Mouse (Mus musculus): Measurements from ENCODE around the gene Ccdc148.
A peak's percentile ranks its signal among the peaks of the same experiment; 100 is the strongest.

Ccdc148 gene

GRCm38 (mm10) chr2:59178960-59179359 is 18.5 kb upstream of the Ccdc148 start:
- DNase-seq, result no peak

GRCm38 (mm10) chr2:59178191-59178590 is 17.7 kb upstream of the Ccdc148 start:
- no peak for DNase-seq

- DNase-seq, result no peak
Measured at GRCm38 (mm10) chr2:59175926-59176325, 15.4 kb upstream of the Ccdc148 start.

GRCm38 (mm10) chr2:59171533-59171932 is 11.1 kb upstream of the Ccdc148 start:
- DNase-seq, result no peak

GRCm38 (mm10) chr2:59170593-59170992 is 10.1 kb upstream of the Ccdc148 start:
- DNase-seq, result no peak

- DNase-seq, result no peak
Measured at GRCm38 (mm10) chr2:59170208-59170589, 9.7 kb upstream of the Ccdc148 start.

GRCm38 (mm10) chr2:59169572-59170207 is 9.2 kb upstream of the Ccdc148 start:
- no peak for DNase-seq

GRCm38 (mm10) chr2:59167830-59168229 is 7.3 kb upstream of the Ccdc148 start:
- DNase-seq, result no peak

GRCm38 (mm10) chr2:59166976-59167375 is 6.5 kb upstream of the Ccdc148 start:
- DNase-seq, result no peak

GRCm38 (mm10) chr2:59162285-59162600 is 1.8 kb upstream of the Ccdc148 start:
- DNase-seq, result no peak

- peak; percentile 42 to 52 for DNase-seq
Measured at GRCm38 (mm10) chr2:59161441-59162284, 1.2 kb upstream of the Ccdc148 start.

- DNase-seq, result peak; percentile 17 to 34
Measured at GRCm38 (mm10) chr2:59161021-59161440, 548 bp upstream of the Ccdc148 start.

- peak in 1 of 2 experiments; percentile 3 for DNase-seq
Measured at GRCm38 (mm10) chr2:59159961-59160604, 400 bp downstream of the Ccdc148 start.

- no peak for DNase-seq
Measured at GRCm38 (mm10) chr2:59158117-59158516, 2.4 kb downstream of the Ccdc148 start.

GRCm38 (mm10) chr2:59155428-59155827 is 5.1 kb downstream of the Ccdc148 start:
- no peak for DNase-seq

GRCm38 (mm10) chr2:59131044-59131443 is 29.4 kb downstream of the Ccdc148 start:
- no peak for DNase-seq

GRCm38 (mm10) chr2:59129821-59130220 is 30.7 kb downstream of the Ccdc148 start:
- DNase-seq, result no peak

GRCm38 (mm10) chr2:59129023-59129422 is 31.5 kb downstream of the Ccdc148 start:
- no peak for DNase-seq

GRCm38 (mm10) chr2:59055615-59056145 is 104.8 kb downstream of the Ccdc148 start:
- no peak for DNase-seq

GRCm38 (mm10) chr2:59054339-59054738 is 106.1 kb downstream of the Ccdc148 start:
- no peak for DNase-seq

GRCm38 (mm10) chr2:59053461-59054039 is 106.9 kb downstream of the Ccdc148 start:
- DNase-seq, result no peak

GRCm38 (mm10) chr2:59050245-59050824 is 110.1 kb downstream of the Ccdc148 start:
- DNase-seq, result no peak

- DNase-seq, result no peak
Measured at GRCm38 (mm10) chr2:59049686-59050085, 110.8 kb downstream of the Ccdc148 start.

All from B cell, adult 2 months (primary cell).